Mouse (Mus musculus) central nervous system, embryonic 18 days (tissue): ENCODE data around the gene Emp1. TPM values are rescaled to one million over a fixed set of nuclear protein-coding genes. Genes with fewer than 3 reads are reported as not detected.

Experiments
- polyA plus RNA-seq: library from polyadenylated mRNA; depleted of rRNA; stranded (reverse); fragments of >200 nt; gene quantifications from 2 replicates; pipeline ENCODE4 v1.2.3, GENCODE M21; 2012; rRNA removed

Emp1 gene
- polyA plus RNA-seq = 19.0 and 47.0 TPM in 2 replicates

GRCm38 (mm10) chr6:135362459-135363159 lies at the start of gene Emp1:
Gene Emp1 (plus strand): TSS chr6:135362545.

Other genes with a start within 250 kb of the Emp1 start
- gene Gprc5d, start 244.3 kb upstream of the Emp1 start, polyA plus RNA-seq = 0.07 and 0.09 TPM in 2 replicates
- gene Fam234b, start 164.6 kb upstream of the Emp1 start, polyA plus RNA-seq = 89.2 and 93.3 TPM in 2 replicates
- gene Hebp1, start 164.5 kb upstream of the Emp1 start, polyA plus RNA-seq = 13.9 and 16.0 TPM in 2 replicates
- gene Gsg1, start 108.2 kb upstream of the Emp1 start, polyA plus RNA-seq = 0.07 and 0.26 TPM in 2 replicates
- gene Pbp2, start 52.1 kb upstream of the Emp1 start, polyA plus RNA-seq = 0.08 and 0.36 TPM in 2 replicates